Mouse (Mus musculus): ENCODE measurements around the gene Npc1l1. TPM values are rescaled to one million over a fixed set of nuclear protein-coding genes. Genes with fewer than 3 reads are reported as not detected.
"Not testable (repeated sequence)": the region's sequence is repeated elsewhere in the genome, so short reads cannot be mapped to it uniquely, and the experiment has no call there.

Npc1l1 gene
- polyA plus RNA-seq, 1 experiment from 2014 or later = not detected

DNA sequence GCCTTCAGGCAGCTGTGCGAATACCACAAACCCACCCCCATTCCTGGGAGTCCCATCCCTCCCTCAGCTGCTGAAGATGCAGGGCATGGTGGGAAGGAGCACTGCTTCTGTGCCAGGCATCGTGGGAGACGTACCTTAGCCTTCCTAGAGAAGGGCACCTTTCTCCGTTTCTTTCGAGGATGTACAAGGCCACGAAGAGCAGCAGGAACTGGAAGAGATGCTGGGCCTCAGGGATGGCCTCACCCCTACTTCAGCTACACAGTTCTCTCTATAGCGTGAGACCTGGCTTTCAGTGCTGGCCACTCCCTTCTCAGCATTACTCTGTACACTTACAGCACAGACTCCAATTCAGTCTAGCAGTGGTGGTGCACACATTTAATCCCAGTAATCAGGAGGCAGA, 29.5 kb upstream of the Npc1l1 start:
- H3K4me3 ChIP-seq (ENCODE audit: low read depth, low read length) = no peak overlapping the region
- H3K36me3 ChIP-seq (ENCODE audit: control insufficient read depth, insufficient read depth, low read length) = peaks cover 42% of the 10 kb centered on the region
- 94% methylated on average over 7 of the region's 7 CpGs for WGBS (ENCODE audit: insufficient replicate concordance)
- no peak for ATAC-seq (replicated peaks; ENCODE audit: insufficient number of reproducible peaks, low FRiP score, low TSS enrichment)
- H3K27ac ChIP-seq (ENCODE audit: low read depth, low read length) = no peak overlapping the region
- no peak overlapping the region for H3K4me2 ChIP-seq
- no peaks in the 10 kb centered on the region for H3K27me3 ChIP-seq (ENCODE audit: control insufficient read depth, insufficient read depth, low read length)
- H3K9ac ChIP-seq (ENCODE audit: low read depth, low read length) = no peak overlapping the region
- no peaks in the 10 kb centered on the region for H3K4me1 ChIP-seq (ENCODE audit: control insufficient read depth, insufficient read depth, low read length)
- no peaks in the 10 kb centered on the region for H3K9me3 ChIP-seq (replicated peaks; ENCODE audit: control insufficient read depth, low read length)

GRCm38 (mm10) chr11:6256490-6257072, 26.6 kb upstream of the Npc1l1 start:
- peak; percentile 53; the same call in 1 of the 2 replicates for ATAC-seq (replicated peaks; ENCODE audit: insufficient number of reproducible peaks, low FRiP score, low TSS enrichment)
- H3K27ac ChIP-seq (ENCODE audit: low read depth, low read length) = no peak overlapping the region
- peaks cover 27% of the 10 kb centered on the region for H3K36me3 ChIP-seq (ENCODE audit: control insufficient read depth, insufficient read depth, low read length)
- H3K4me1 ChIP-seq (ENCODE audit: control insufficient read depth, insufficient read depth, low read length) = no peaks in the 10 kb centered on the region
- 66% methylated on average over 6 of the region's 6 CpGs for WGBS (ENCODE audit: insufficient replicate concordance)
- no peak overlapping the region for H3K4me3 ChIP-seq (ENCODE audit: low read depth, low read length)
- no peaks in the 10 kb centered on the region for H3K9me3 ChIP-seq (replicated peaks; ENCODE audit: control insufficient read depth, low read length)
- no peaks in the 10 kb centered on the region for H3K27me3 ChIP-seq (ENCODE audit: control insufficient read depth, insufficient read depth, low read length)
- no peak overlapping the region for H3K9ac ChIP-seq (ENCODE audit: low read depth, low read length)
- no peak overlapping the region for H3K4me2 ChIP-seq

DNA sequence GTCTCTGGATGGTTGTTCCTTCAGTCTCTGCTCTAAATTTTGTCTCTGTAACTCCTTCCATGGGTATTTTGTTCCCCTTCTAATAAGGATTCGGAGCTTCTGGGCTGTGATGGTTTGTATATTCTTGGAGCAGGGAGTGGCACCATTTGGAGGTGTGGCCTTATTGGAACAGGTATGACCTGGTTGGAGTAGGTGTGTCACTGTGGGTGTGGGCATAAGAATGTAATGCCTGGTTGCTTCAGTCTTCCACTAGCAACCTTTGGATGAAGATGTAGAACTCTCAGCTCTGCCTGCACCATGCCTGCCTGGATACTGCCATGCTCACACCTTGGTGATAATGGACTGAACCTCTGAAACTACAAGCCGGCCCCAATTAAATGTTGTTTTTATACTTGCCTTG, 24.7 kb upstream of the Npc1l1 start:
- not testable (repeated sequence) for H3K27ac ChIP-seq (ENCODE audit: low read depth, low read length); H3K4me1 ChIP-seq (ENCODE audit: control insufficient read depth, insufficient read depth, low read length); H3K4me2 ChIP-seq; ATAC-seq (replicated peaks; ENCODE audit: insufficient number of reproducible peaks, low FRiP score, low TSS enrichment); H3K27me3 ChIP-seq (ENCODE audit: control insufficient read depth, insufficient read depth, low read length); H3K4me3 ChIP-seq (ENCODE audit: low read depth, low read length); H3K9ac ChIP-seq (ENCODE audit: low read depth, low read length); H3K9me3 ChIP-seq (replicated peaks; ENCODE audit: control insufficient read depth, low read length)
- WGBS (ENCODE audit: insufficient replicate concordance) = 87% methylated on average over 2 of the region's 2 CpGs
- H3K36me3 ChIP-seq (ENCODE audit: control insufficient read depth, insufficient read depth, low read length) = peaks cover 12% of the 10 kb centered on the region

GRCm38 (mm10) chr11:6252824-6253223, 22.9 kb upstream of the Npc1l1 start:
- H3K36me3 ChIP-seq (ENCODE audit: control insufficient read depth, insufficient read depth, low read length) = peaks cover 3% of the 10 kb centered on the region
- no peak overlapping the region for H3K9ac ChIP-seq (ENCODE audit: low read depth, low read length)
- H3K4me3 ChIP-seq (ENCODE audit: low read depth, low read length) = no peak overlapping the region
- H3K4me1 ChIP-seq (ENCODE audit: control insufficient read depth, insufficient read depth, low read length) = no peaks in the 10 kb centered on the region
- no peak overlapping the region for H3K4me2 ChIP-seq
- no peaks in the 10 kb centered on the region for H3K27me3 ChIP-seq (ENCODE audit: control insufficient read depth, insufficient read depth, low read length)
- no peak for ATAC-seq (replicated peaks; ENCODE audit: insufficient number of reproducible peaks, low FRiP score, low TSS enrichment)
- H3K9me3 ChIP-seq (replicated peaks; ENCODE audit: control insufficient read depth, low read length) = no peaks in the 10 kb centered on the region
- H3K27ac ChIP-seq (ENCODE audit: low read depth, low read length) = no peak overlapping the region
- 81% methylated on average over 4 of the region's 4 CpGs for WGBS (ENCODE audit: insufficient replicate concordance)

GRCm38 (mm10) chr11:6252248-6252647, 22.3 kb upstream of the Npc1l1 start:
- Histone ChIP-seq H3K27me3 (ENCODE audit: control insufficient read depth, insufficient read depth, low read length) (no peaks in the 10 kb centered on the region), H3K36me3 (ENCODE audit: control insufficient read depth, insufficient read depth, low read length) (no peaks in the 10 kb centered on the region), H3K27ac (ENCODE audit: low read depth, low read length) (no peak overlapping the region), H3K9ac (ENCODE audit: low read depth, low read length) (no peak overlapping the region), H3K4me2 (no peak overlapping the region), H3K4me3 (ENCODE audit: low read depth, low read length) (no peak overlapping the region), H3K4me1 (ENCODE audit: control insufficient read depth, insufficient read depth, low read length) (no peaks in the 10 kb centered on the region), H3K9me3 (replicated peaks; ENCODE audit: control insufficient read depth, low read length) (no peaks in the 10 kb centered on the region)
- no peak for ATAC-seq (replicated peaks; ENCODE audit: insufficient number of reproducible peaks, low FRiP score, low TSS enrichment)
- 79% methylated on average over 5 of the region's 5 CpGs for WGBS (ENCODE audit: insufficient replicate concordance)

DNA sequence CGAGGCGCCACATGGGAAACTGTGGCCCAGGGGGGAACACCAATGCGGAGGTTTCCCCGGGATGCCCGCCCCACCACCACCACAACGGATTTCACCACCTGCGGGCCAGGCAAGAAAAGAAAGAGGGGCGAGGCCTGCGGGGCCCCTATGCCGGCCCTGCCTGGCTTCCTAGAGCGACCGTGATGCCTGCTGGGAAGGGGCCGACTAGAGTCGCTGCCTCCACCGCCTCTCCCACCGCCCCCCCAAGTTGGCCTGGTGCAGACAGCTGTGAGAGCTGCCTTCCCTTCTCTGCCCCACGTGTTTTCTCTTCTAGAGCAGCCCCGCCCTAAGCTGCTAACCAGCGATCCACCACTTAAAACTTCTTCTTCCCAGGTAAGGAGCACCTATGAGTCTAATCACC, 14.8 kb upstream of the Npc1l1 start:
- no peaks in the 10 kb centered on the region for H3K27me3 ChIP-seq (ENCODE audit: control insufficient read depth, insufficient read depth, low read length)
- 46% methylated on average over 19 of the region's 19 CpGs for WGBS (ENCODE audit: insufficient replicate concordance)
- ATAC-seq (replicated peaks; ENCODE audit: insufficient number of reproducible peaks, low FRiP score, low TSS enrichment) = no peak
- no peaks in the 10 kb centered on the region for H3K9me3 ChIP-seq (replicated peaks; ENCODE audit: control insufficient read depth, low read length)
- H3K4me2 ChIP-seq = no peak overlapping the region
- H3K4me3 ChIP-seq (ENCODE audit: low read depth, low read length) = no peak overlapping the region
- H3K27ac ChIP-seq (ENCODE audit: low read depth, low read length) = no peak overlapping the region
- no peaks in the 10 kb centered on the region for H3K4me1 ChIP-seq (ENCODE audit: control insufficient read depth, insufficient read depth, low read length)
- H3K36me3 ChIP-seq (ENCODE audit: control insufficient read depth, insufficient read depth, low read length) = no peaks in the 10 kb centered on the region
- no peak overlapping the region for H3K9ac ChIP-seq (ENCODE audit: low read depth, low read length)

DNA sequence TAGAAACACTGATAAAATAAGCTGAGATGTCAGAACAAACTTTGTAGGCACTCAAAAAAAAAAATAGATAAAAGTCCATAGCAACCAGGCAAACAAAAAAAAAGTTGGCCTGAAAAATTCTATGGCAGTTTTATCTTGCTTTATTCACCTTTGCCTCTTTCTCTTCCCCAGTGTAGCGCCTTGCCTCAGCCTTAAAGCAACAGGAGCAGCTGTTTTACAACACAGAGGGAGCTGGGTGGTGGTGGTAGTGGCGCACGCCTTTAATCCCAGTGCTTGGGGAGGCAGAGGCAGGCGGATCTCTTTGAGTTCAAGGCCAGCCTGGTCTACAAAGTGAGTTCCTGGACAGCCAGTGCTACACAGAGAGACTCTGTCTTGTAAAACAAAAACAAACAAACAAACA, 3.1 kb upstream of the Npc1l1 start:
- no peak for ATAC-seq (replicated peaks; ENCODE audit: insufficient number of reproducible peaks, low FRiP score, low TSS enrichment)
- Histone ChIP-seq H3K4me1 (ENCODE audit: control insufficient read depth, insufficient read depth, low read length) (no peaks in the 10 kb centered on the region), H3K4me2 (no peak overlapping the region), H3K36me3 (ENCODE audit: control insufficient read depth, insufficient read depth, low read length) (no peaks in the 10 kb centered on the region), H3K9ac (ENCODE audit: low read depth, low read length) (no peak overlapping the region), H3K9me3 (replicated peaks; ENCODE audit: control insufficient read depth, low read length) (peaks cover 3% of the 10 kb centered on the region), H3K27me3 (ENCODE audit: control insufficient read depth, insufficient read depth, low read length) (peaks cover 2% of the 10 kb centered on the region; the same call in 1 of the 2 replicates), H3K27ac (ENCODE audit: low read depth, low read length) (no peak overlapping the region), H3K4me3 (ENCODE audit: low read depth, low read length) (no peak overlapping the region)
- WGBS (ENCODE audit: insufficient replicate concordance) = 78% methylated on average over 4 of the region's 4 CpGs

- Histone ChIP-seq H3K4me1 (ENCODE audit: control insufficient read depth, insufficient read depth, low read length) (no peaks in the 10 kb centered on the region), H3K4me3 (ENCODE audit: low read depth, low read length) (no peak overlapping the region), H3K27ac (ENCODE audit: low read depth, low read length) (no peak overlapping the region), H3K36me3 (ENCODE audit: control insufficient read depth, insufficient read depth, low read length) (no peaks in the 10 kb centered on the region), H3K9me3 (replicated peaks; ENCODE audit: control insufficient read depth, low read length) (no peaks in the 10 kb centered on the region), H3K4me2 (no peak overlapping the region), H3K9ac (ENCODE audit: low read depth, low read length) (no peak overlapping the region), H3K27me3 (ENCODE audit: control insufficient read depth, insufficient read depth, low read length) (peaks cover 2% of the 10 kb centered on the region; the same call in 1 of the 2 replicates)
- ATAC-seq (replicated peaks; ENCODE audit: insufficient number of reproducible peaks, low FRiP score, low TSS enrichment) = no peak
- 69% methylated on average over 14 of the region's 14 CpGs for WGBS (ENCODE audit: insufficient replicate concordance)
Observed at GRCm38 (mm10) chr11:6224541-6225229, 5.3 kb downstream of the Npc1l1 start.

DNA sequence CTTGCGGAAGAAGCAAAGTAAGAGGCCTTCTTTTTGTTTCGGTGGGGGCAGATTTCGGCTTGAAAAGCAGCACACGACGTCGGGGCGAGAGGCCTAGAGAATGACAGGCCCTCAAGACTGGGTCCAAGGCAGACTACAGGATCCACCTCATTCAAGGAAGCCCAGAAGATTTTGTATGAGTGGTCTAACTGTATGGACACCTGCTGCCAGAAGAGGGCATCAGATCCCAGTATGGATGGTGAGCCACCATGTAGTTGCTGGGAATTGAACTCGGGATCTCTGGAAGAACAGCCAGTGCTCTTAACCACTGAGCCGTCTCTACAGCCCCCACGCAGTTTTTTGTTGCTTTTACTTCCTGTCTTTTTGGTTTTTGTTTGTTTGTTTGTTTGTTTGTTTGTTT, 7.8 kb downstream of the Npc1l1 start:
- H3K36me3 ChIP-seq (ENCODE audit: control insufficient read depth, insufficient read depth, low read length) = no peaks in the 10 kb centered on the region
- WGBS (ENCODE audit: insufficient replicate concordance) = 87% methylated on average over 10 of the region's 10 CpGs
- no peaks in the 10 kb centered on the region for H3K4me1 ChIP-seq (ENCODE audit: control insufficient read depth, insufficient read depth, low read length)

More for the DNA sequence above, 7.8 kb downstream of the Npc1l1 start:
- no peak for ATAC-seq (replicated peaks; ENCODE audit: insufficient number of reproducible peaks, low FRiP score, low TSS enrichment)
- H3K9ac ChIP-seq (ENCODE audit: low read depth, low read length) = no peak overlapping the region
- H3K27me3 ChIP-seq (ENCODE audit: control insufficient read depth, insufficient read depth, low read length) = no peaks in the 10 kb centered on the region
- H3K4me3 ChIP-seq (ENCODE audit: low read depth, low read length) = no peak overlapping the region
- no peak overlapping the region for H3K27ac ChIP-seq (ENCODE audit: low read depth, low read length)
- H3K9me3 ChIP-seq (replicated peaks; ENCODE audit: control insufficient read depth, low read length) = no peaks in the 10 kb centered on the region
- no peak overlapping the region for H3K4me2 ChIP-seq

Measured in heart, embryonic 11.5 days (tissue).